Mouse (Mus musculus): ENCODE results near the gene Kcmf1.

Kcmf1 gene

DNA sequence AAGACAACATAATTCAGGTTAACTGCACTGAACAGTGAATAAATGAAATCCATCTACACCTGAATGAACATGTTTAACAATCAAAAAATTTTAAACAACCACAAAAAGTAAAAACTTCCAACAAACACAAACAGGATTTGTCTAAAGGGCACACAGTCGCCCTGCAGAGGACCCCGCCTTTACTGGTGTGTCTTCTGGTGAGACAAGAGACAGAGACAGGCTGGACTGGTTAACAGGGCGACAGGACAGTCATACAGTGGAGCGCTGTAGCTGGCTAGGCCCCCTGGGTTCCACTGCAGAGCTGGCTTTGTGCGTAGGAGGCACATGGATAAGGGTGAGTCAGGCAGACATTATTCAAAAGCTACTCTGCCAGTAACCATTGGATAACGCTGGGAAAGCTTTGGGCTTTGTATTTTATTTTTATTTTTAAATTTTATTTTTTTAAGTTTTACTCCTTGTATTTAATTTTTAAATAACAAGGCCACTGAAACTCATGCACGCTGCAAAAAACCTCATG lies 57.7 kb downstream of the Kcmf1 start:
- DNase-seq (ENCODE audit: low read depth, low spot score), result peak; percentile 60

DNA sequence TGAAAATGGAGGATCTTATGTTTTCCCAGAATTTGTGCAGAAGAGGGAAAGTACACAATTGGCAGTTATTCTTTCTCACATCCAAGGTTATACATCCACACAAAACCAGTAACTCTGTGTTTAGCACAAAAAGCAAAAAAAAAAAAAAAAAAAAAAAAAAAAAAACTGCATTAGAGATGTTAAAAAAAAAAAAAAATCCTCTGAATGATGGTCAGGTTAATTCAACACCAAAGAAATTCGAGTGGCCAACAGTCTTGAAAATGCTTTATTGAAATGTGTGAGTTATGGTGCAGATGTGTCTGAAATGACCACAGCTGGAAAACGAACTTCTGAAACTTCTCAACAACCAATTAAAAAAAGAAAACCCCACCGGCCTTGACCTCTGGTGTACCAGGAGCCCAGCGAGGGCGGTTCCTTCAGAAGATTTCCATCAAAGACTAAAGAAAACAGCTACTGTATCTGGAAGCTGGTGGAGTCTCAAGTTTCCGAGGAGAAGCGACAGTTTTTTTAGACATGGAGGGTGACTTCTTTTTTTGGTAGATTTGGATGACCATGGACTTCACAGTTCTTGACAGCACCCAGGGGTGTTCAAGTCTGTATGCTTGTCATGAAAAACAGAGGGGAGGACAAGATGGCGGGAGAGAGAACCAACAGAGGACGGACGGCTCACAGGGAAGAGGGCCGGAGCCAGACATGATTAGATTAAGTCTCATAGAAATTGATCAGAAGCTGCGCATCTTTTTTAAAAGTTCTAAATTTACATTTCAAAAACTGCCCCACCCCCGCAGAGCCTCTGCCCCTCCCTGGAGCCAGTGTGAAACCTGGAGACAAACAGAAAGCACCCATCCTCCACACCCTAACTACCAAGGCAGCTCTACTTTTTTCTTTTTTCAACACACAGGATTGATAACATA lies 58.7 kb downstream of the Kcmf1 start:
- peak; percentile 77 for DNase-seq (ENCODE audit: low read depth, low spot score)

DNA sequence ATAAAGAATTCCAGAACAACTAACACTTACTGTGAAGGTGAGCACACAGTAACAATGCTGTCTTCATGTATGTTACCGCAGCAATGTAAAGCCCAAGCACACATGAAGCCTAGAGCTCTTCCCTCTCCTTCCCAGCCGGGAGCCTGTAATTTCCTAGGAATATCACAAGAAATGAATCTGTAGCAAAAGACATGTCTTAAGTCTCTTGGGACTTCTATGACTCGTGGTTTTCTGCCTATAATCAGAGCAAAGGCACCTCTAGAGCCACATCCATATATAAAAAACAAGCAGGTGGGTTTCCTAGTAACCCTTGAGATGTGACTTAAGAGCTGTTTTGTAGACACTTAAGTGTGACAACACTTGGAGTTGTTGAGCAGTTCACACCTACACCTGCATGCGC lies 62.0 kb downstream of the Kcmf1 start:
- no peak for DNase-seq (ENCODE audit: low read depth, low spot score)

DNA sequence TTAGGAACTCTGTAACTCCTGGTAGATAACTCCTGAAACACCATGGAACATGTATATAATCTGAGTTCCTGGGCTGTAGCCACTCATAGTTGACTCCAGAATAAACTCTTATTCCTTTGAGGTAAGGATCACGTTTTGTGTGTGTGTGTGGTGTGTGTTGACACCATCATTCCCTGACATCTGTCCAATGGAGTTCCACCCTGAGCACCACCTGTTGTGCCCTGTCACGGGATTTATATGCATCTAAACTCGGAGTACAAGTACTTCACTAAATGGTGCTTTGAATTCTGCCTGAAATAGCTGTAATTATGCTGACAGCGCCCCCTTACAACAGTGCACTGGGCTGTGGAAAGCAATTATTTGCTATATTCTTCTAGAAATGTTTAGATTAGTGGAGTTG lies 65.3 kb downstream of the Kcmf1 start:
- no peak for DNase-seq (ENCODE audit: low read depth, low spot score)

DNA sequence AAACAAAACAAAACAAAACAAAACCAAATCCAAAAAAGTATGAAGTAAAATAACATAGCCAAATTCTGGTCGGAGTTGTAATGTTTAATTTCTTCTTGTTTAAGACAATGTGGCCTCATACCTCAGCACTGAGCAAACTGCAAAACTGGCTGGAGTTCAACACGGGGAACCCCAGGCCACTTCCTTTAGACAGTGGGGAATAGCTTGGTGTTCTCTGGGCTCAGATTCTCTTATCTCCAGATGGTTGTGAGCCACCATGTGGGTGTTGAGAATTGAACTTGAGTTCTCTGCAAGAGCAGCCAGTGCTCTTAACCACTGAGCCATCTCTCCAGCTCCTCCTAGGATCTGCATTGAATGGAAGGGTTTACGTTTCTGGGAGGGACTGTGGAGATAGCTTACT lies 67.9 kb downstream of the Kcmf1 start:
- DNase-seq (ENCODE audit: low read depth, low spot score), result no peak

DNA sequence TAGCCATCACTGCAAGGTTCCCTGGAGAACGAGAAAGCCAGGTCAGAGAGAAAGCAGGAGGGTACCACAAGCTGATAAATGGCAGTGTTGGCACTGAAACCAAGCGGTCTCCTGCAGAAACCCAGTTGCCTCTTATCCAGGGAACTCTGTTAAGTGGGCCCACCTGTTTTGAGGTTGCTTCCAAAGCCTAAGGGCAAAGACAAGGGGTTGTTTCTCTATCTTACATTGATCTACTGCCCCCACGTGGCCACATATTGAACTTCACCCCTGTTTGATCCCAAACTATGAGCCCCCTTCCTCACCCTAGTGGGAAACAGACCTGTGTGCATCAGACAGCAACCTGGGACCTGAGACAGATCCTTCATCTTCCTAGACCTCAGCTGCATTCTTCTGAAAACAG lies 68.5 kb downstream of the Kcmf1 start:
- peak; percentile 92 for DNase-seq (ENCODE audit: low read depth, low spot score)

DNA sequence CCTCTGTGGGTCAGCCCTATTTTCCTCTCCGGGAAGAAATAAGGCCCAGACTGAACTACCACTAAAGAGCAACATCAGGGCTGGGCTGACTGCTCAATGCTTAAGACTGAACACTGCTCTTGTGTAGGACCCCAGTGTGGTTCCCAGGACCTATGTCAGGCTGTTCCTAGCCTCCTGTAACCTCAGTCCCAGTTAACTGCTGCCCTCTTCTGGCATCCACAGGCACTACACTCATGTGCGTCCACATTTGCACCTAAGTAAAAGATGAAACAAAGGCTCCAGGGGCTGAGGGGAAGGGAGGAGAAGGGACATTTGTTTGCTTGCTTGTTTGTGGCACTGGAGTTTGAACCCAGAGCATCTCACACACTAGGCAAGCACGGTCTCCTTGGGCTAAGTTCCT lies 70.9 kb downstream of the Kcmf1 start:
- peak; percentile 97 for DNase-seq (ENCODE audit: low read depth, low spot score)

DNA sequence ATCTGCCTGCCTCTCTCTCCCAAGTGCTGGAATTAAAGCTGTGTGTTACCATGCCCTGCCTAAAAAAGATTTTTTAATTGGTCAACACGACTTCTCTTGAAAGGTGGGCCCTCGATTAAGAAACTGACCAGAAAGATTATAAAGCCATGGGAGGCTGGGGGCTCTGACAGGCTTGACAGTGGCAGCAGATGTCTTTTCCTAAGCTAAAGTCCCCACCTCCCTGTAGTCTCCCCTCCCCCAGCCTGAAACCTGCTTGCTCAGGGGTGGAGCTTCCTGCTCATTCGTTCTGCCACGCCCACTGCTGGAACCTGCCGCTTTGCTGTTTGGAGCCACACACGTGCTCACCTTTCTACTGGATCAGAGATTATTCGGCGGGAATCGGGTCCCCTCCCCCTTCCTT lies 71.7 kb downstream of the Kcmf1 start:
- peak; percentile 56 for DNase-seq (ENCODE audit: low read depth, low spot score)

DNA sequence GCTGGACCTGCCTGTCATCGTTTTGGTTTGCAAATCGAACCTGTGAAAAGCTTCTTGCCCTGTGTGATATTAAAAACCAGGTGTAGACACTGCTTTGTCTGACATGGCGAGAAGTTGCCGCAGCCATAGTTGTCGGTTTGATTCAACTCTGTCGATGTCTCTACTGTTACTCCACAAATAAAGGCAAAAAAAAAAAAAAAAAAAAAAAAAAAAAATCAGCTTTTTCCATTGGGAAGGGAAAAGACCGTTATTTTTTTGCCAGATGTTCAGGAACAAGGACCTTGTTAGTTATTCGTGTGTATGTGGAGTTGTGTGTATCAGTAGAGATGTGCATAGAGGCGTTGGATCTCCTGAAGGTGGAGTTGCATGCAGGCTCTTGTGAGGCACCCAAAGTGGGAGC lies 74.0 kb downstream of the Kcmf1 start:
- DNase-seq (ENCODE audit: low read depth, low spot score), result no peak

DNA sequence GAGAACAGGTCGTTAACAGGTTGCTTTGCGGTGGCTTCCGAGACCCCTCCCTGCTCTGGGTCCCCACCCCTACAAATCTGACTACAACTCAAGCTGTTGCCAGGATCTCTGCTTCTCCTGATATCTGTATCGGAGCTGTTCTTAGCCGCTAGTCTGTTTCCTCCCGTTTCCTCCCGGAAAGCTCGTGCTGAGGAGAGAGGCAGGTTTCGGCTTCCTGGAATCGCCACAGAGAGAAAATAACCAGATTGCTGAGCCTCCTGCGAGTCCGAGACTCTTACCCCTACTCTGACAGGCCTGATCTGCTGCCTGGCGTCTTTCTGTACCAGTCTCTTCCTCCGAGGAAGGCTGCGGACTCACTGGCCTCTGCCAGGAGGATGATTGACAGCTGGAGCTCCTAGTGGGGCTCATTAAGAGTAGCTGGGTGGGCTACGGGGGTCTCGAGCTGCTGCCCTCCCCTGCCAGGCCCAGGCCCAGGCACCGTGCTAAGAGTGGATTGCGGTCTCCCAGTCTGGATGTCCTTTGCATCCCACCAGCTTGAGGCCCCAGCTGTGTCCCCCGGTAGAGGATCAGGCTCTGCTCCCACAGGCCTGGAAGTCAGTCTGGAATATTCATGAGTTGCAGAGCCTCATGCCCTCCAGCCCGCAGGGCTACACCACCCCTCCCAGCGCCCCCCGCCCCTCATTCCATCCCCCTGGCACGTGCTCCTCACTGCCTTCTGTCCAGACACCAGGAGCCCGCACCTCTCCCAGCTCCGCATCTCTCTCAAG lies 74.6 kb downstream of the Kcmf1 start:
- DNase-seq (ENCODE audit: low read depth, low spot score), result peak; percentile 75

DNA sequence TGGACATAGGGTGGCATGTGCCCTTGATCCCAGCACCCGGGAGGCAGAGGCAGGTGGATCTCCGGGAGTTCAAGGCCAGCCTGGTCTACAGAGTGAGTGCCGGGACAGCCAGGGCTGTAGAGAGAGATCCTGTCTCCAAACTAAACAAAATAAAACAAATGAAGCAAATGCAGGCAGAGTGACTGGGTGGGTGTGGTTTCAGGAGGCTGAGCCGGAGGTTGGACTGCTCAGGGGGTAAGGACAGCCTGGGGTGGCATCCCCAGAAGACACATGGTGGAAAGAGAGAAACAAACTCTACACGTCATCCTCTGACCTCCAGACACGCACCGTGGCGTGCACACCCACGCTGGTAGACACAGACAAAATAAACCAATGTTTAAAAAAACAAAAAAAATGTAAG lies 86.3 kb downstream of the Kcmf1 start:
- DNase-seq (ENCODE audit: low read depth, low spot score), result peak; percentile 65

DNA sequence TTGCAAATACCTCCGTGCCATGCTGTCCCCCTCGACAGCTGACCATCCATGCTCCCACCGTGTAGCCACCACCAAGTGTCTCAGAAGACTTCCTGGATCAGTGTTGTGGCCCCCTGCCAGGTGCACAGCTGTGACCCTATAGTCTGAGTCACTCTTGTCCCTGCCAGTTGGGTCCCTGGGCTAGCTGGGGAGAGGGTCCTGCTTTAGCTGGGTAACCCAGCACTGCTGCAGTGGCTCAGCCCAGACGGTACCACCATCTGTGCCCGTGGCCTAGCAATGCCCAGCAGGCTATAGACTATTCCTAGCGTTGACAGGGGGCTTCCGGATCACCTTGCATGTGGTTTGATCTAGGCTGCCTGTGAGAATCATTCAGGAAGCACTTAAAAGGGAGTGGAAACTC lies 89.5 kb downstream of the Kcmf1 start:
- DNase-seq (ENCODE audit: low read depth, low spot score), result no peak

DNA sequence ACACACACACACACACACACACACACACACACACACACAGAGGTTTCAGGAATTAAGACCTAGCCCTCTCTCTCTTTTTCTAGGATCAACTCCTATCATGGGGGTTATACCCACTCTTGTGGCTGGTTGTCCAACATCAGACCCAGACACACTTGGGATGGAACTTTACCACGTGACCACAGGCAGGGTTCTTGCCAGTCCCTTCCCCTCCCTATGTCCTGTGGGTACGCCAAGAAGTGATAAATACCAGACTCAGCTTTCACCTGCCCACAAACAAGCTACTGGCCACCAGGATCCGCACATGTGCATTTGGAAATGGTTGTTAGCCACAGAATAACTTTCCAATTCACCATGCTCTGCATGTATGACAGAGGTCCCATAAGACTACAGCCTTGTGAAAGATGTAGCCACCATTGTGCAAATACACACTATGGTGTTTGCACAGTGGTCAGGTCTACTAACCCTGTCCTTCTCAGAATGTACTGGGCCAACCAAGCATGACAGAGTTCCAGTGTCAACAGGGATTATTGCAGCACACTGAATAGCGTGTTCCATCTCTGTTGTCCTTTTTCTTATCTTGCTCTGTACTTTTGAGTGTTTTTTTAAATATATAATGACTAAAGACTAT lies 90.1 kb downstream of the Kcmf1 start:
- no peak for DNase-seq (ENCODE audit: low read depth, low spot score)

DNA sequence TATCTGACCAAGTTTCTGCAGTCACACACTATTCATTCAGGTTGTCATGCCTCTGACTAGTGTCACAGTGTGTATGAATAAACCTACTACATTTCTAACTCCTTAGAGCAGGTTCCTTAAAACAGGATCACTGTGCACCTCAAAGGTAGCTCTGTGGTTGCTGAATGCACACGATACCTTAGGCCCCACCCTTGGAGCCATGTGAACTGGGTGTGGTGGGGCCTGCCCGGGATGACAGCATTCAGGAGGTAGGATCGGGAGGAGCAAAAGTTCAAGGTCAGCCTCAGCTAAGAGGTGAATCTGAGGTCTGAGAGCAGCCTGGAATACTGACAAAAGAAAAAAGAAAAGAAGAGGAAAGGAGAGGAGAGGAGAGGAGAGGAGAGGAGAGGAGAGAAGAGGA lies 91.4 kb downstream of the Kcmf1 start:
- DNase-seq (ENCODE audit: low read depth, low spot score), result peak; percentile 90

DNA sequence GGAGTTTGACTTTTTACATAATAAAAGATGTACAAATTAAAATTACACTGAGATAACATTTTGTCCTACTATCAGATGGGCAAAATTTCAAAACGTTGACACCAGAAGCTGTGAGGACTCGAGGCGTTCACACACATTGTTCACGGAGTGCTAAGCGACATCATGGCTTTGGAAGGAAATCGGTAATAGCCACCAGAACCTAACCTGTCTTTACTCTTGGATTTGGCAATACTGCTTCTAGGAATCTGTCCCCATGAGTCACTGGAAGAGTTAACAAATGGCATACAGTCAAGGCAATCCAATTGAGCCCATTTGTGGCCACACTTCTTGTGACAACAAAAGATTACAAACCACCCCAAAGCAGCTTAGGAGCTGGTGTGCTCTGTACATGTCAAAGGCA lies 96.1 kb downstream of the Kcmf1 start:
- no peak for DNase-seq (ENCODE audit: low read depth, low spot score)

DNA sequence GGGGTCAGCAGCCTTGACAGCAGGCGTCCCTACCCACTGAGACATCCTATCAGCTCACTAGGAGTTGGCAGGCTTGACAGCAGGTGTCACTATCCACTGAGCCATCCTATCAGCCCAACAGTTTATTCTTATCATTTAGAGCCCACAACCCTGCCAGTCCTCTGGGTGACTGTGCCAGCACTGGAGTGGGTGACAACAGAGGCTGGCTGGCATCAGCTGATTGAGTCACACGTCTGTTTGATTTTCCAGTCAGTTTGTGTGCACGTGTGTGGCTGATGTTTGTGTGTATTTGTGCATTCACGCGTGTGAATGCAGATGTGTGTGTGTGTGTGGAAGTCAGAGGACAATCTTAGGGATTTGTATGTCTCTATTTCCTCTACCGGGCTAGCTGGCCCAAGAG lies 97.7 kb downstream of the Kcmf1 start:
- no peak for DNase-seq (ENCODE audit: low read depth, low spot score)

DNA sequence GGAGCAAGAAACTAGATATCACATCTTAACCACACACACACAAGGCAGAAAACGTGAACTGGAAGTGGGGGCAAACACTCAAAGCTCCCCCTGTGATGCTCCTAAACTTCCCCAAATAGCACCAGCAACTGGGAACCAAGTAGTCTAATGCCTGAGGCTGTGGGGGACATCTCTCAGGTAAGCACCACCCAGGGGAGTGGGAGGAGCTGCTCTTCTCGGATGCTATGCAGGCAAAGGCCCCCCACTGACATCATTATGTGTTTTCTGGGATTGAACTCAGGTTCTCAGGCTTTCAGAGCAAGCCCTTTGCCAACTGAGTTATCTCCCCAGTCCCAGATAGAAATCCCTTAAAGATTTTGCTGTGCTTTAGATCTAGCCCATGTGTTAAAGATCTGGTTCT lies 99.1 kb downstream of the Kcmf1 start:
- DNase-seq (ENCODE audit: low read depth, low spot score), result peak; percentile 87

DNA sequence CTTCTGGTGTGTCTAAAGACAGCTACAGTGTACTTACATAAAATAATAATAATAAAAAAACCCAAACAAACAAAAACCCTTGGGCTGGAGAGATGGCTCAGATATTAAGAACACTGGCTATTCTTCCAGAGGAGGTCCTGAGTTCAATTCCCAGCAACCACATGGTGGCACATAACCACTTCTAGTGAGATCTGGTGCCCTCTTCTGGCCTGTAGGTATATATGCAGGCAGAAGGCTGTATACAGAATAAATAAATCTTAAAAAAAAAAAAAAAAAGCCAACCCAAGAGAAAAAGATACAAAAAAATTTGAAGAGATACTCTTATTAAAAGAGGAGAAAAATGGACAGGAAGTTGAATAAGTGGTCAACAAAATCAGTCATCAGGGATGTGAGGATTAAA lies 102.0 kb downstream of the Kcmf1 start:
- peak; percentile 54 for DNase-seq (ENCODE audit: low read depth, low spot score)

DNA sequence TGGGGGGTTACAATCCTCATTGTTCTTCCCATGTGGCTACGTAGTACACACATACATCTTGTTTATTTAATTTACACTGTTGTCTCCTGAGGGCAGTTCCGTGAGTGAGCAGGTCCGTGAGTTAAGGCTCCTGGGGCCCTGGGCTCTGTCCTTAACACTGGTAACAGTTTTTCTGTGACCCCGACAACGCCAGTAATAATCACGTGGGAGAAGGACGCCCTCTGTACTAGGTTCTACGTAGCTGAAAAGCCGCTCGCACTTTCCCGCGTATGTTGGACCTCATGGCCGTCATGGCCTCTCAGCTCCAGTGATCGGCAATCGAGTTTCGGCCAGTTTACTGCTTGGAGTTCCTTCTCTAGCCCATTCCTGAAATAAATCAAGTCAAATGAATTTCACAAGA lies 104.3 kb downstream of the Kcmf1 start:
- DNase-seq (ENCODE audit: low read depth, low spot score), result peak; percentile 70

DNA sequence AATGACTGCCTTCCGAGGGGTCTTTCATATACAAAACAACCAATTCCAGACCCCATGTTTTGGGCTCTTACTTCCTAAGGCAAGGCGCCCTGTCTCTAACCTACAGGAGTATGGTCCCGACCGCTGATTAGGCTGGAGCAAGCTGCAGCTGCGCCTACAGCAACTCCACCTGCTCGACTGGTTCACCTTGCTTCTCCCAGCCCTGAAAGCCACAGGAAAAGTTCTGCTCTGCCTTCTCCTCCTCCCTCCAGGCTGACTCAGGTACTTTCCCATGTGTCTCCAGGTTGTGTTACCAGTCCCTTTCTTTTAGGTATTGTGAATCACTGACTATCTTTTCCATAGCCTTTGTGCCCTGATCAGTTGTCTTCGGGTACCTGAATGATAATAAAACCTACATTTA lies 104.9 kb downstream of the Kcmf1 start:
- DNase-seq (ENCODE audit: low read depth, low spot score), result peak; percentile 92

DNA sequence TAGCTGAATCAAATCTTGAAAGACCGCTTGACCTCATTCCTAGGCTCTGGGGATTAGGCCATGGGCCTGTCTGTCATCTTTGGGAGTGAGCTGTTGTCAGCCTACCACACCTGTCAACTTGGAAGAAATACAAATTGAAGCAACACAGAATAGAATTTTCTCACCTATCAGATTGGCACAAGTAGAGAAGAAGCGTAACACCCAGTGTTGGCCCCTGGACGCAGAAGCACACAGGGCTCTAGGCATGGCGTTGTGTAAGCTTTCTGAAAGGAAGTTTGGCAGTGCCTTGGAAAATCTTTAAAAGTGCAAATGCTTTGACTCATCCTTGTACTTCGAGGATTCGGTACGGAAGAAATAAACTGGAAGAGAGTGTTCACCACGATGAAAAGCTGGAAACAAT lies 107.1 kb downstream of the Kcmf1 start:
- no peak for DNase-seq (ENCODE audit: low read depth, low spot score)
